Mouse (Mus musculus): ENCODE measurements around the gene Adat2.

The Adat2 gene

DNA sequence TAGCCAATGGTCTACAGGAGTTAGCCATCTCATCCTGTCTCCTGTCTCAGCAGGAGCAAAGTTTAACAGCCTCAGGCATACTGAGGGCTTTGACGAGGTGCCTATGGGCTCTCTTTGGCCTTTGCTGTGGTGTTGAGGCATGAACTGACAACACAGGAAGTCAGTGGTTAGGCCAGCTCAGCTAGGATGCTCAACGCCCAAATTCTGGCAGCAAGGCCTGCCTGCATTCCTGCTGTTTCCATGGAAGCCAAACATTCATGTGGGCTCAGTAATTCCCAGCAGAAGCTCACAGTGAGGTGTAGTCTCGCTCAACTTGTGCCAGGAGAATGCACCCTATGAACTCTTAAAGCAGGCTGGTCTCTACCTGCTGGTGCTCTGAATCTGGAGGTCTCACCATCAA lies 43.4 kb downstream of the Adat2 start:
- DNase-seq (ENCODE audit: low spot score in 2 of 2): no peak

DNA sequence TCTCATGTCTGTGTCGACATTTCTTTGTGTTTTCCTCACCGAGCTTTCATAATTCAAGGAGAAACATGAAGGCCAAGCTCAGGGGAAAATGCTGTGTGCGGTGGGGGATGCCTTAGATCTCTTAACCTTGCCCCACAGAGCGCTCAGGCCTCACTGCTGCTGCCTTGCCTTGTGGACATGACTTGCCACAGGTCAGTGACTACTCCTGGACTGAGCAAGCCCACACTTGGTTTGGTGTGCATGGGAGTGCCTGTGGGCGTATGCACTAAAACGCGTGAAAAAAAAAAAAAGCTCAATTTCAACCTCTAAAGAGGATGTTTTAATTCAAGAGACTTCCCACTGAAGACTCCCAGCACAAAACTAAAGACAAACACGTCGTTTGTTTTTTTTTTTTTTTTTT lies 44.2 kb downstream of the Adat2 start:
- DNase-seq (ENCODE audit: low spot score in 2 of 2): no peak

DNA sequence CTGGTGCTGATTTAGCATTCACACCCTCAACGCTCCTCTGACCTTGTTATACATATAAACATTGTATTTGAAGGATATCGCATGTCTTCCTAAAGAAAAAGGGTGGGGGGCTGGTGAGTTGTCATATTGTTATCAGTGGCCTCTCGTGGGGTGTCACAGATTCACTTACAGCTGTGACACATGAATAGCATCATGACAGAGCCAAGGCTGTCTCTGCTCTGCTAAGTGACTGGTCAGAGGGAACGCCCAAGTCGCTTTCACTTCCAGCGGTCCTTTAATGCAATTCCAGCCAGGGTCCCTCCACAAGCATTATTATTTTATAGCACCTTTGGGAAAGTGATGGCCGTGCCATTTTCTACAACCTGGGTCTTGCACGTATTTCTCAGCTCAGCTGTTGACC lies 44.8 kb downstream of the Adat2 start:
- no peak for DNase-seq (ENCODE audit: low spot score in 2 of 2)

DNA sequence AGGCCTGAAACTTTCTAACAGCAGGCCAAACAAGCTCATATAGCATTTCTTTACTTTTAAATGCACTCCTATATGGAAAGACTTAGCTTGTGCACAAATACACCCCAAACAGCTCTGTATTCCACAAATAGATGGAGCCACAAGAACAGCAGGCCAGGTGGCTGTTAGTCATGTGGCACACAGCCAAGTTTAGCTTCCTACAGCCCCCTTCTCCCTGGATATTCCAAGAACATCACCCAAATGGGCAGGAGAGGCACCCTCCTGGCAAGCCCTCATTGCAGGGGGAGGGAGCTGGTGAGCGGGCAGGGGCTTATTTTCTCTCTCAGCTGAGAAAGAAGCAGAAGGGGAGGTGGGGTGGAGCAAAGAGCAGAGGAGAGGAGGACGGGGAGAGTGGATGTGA lies 48.2 kb downstream of the Adat2 start:
- DNase-seq (ENCODE audit: low spot score in 2 of 2): no peak
